14 mouse cellular contexts compared by ENCODE assay signal in the genomic region with DNA sequence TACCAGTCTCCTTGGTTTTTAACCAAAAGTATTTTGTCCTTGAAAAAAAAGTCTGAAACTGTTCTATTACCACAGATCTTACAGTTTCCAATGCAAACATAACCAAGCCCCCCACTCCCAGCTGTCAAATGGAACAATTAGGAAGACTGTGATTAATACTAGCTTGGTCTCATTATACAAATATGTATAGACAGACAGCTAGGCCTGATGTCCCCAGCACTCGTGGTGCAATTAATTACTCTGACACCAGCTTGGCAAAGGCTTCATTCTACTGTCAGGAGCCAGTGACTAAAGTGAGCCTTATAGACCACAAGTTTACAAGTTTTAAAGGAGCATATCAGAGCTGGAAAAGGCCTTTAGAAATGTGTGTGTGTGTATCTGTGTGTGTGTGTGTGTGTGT.
DNase-seq lines count a peak whose midpoint lies in the region; ATAC-seq and TF ChIP-seq lines count a peak whose summit lies in the region.
"Had no signal": no experiment of that assay in that cellular context is flagged by ENCODE, and none has a peak within 500 bp of the region (broad histone marks: within the 10 kb centered on the region; RNA-seq: fewer than 3 reads in every experiment).

No protein-coding gene starts in this region.

- H3K27me3 ChIP-seq in hindbrain, embryonic 13.5 days, result no peaks in the 10 kb centered on the region
- H3K27me3 ChIP-seq in hindbrain, embryonic 11.5 days (ENCODE audit: control insufficient read depth, insufficient read depth, low read length), result no peaks in the 10 kb centered on the region
- no peaks in the 10 kb centered on the region for H3K27me3 ChIP-seq in lung, postnatal 0 days (replicated peaks; ENCODE audit: insufficient read depth, low read length)
- no peaks in the 10 kb centered on the region for H3K27me3 ChIP-seq in hindbrain, embryonic 14.5 days (ENCODE audit: control insufficient read depth, insufficient read depth, low read length)
- no peaks in the 10 kb centered on the region for H3K27me3 ChIP-seq in intestine, embryonic 16.5 days (replicated peaks; ENCODE audit: control insufficient read depth, insufficient read depth, low read length)
- H3K27me3 ChIP-seq: embryonic facial prominence, embryonic 15.5 days; forebrain, embryonic 13.5 days; midbrain, embryonic 13.5 days had no signal

- H3K4me1 ChIP-seq in hindbrain, embryonic 13.5 days (replicated peaks), result peaks cover 30% of the 10 kb centered on the region
- H3K4me1 ChIP-seq in hindbrain, embryonic 11.5 days (replicated peaks; ENCODE audit: control insufficient read depth, insufficient read depth, low read length), result no peaks in the 10 kb centered on the region
- H3K4me1 ChIP-seq in lung, postnatal 0 days (ENCODE audit: insufficient read depth, low read depth, low read length), result peaks cover 14% of the 10 kb centered on the region; the same call in 1 of the 2 replicates
- peaks cover 25% of the 10 kb centered on the region for H3K4me1 ChIP-seq in hindbrain, embryonic 14.5 days (replicated peaks; ENCODE audit: control insufficient read depth, insufficient read depth, low read length)
- no peaks in the 10 kb centered on the region for H3K4me1 ChIP-seq in intestine, embryonic 16.5 days (ENCODE audit: control insufficient read depth, insufficient read depth, low read length)

- no peak for TF ChIP-seq CTCF in lung, postnatal 0 days (IDR thresholded peaks at IDR 0.05)

- no peak for TF ChIP-seq EP300 in lung, postnatal 0 days (IDR thresholded peaks at IDR 0.05)

- no peak for DNase-seq in hindbrain, embryonic 11.5 days (ENCODE audit: low spot score)
- DNase-seq in lung, postnatal 0 days (ENCODE audit: low spot score), result peak; percentile 44
- no peak for DNase-seq in lung, postnatal 10 days
- peak; percentile 61 for DNase-seq in hindbrain, embryonic 14.5 days (ENCODE audit: low spot score)
- DNase-seq in thymus, postnatal 36 days, result no peak
- DNase-seq: cerebellum, adult 9-10 months; layer of hippocampus, postnatal 36 days; lung, postnatal 4 days; right cerebral cortex, postnatal 4 days had no signal

- peak; percentile 40; the same call in 1 of the 2 replicates for ATAC-seq in hindbrain, embryonic 13.5 days (ENCODE audit: low FRiP score)
- no peak for ATAC-seq in hindbrain, embryonic 11.5 days (ENCODE audit: low FRiP score)
- ATAC-seq in lung, postnatal 0 days, result 0 out of 2 replicates have a peak, but pooled peaks have one; percentile 25
- ATAC-seq in hindbrain, embryonic 14.5 days (ENCODE audit: low FRiP score), result peak; percentile 43; the same call in 1 of the 2 replicates
- ATAC-seq in intestine, embryonic 16.5 days, result peak; percentile 50; the same call in 1 of the 2 replicates
- ATAC-seq: forebrain, embryonic 13.5 days; midbrain, embryonic 13.5 days had no signal

- H3K4me3 ChIP-seq in hindbrain, embryonic 13.5 days, result no peak overlapping the region
- no peak overlapping the region for H3K4me3 ChIP-seq in hindbrain, embryonic 11.5 days (ENCODE audit: low read depth, low read length)
- no peak overlapping the region for H3K4me3 ChIP-seq in lung, postnatal 0 days (ENCODE audit: low read depth, low read length)
- H3K4me3 ChIP-seq in hindbrain, embryonic 14.5 days (replicated peaks; ENCODE audit: low read length), result no peak overlapping the region
- no peak overlapping the region for H3K4me3 ChIP-seq in intestine, embryonic 16.5 days (ENCODE audit: low read length)
- H3K4me3 ChIP-seq: embryonic facial prominence, embryonic 15.5 days; forebrain, embryonic 13.5 days; midbrain, embryonic 13.5 days had no signal

- WGBS in hindbrain, embryonic 13.5 days, result 14% methylated on average over 1 of the region's 1 CpGs
- WGBS in hindbrain, embryonic 11.5 days, result 39% methylated on average over 1 of the region's 1 CpGs
- WGBS in lung, postnatal 0 days, result 19% methylated on average over 1 of the region's 1 CpGs
- WGBS in hindbrain, embryonic 14.5 days, result 31% methylated on average over 1 of the region's 1 CpGs
- 38% methylated on average over 1 of the region's 1 CpGs for WGBS in intestine, embryonic 16.5 days

- no peaks in the 10 kb centered on the region for H3K9me3 ChIP-seq in hindbrain, embryonic 13.5 days
- H3K9me3 ChIP-seq in hindbrain, embryonic 11.5 days (ENCODE audit: control insufficient read depth, low read length), result no peaks in the 10 kb centered on the region
- no peaks in the 10 kb centered on the region for H3K9me3 ChIP-seq in lung, postnatal 0 days (ENCODE audit: low read length)
- no peaks in the 10 kb centered on the region for H3K9me3 ChIP-seq in hindbrain, embryonic 14.5 days (ENCODE audit: control insufficient read depth, low read length)
- no peaks in the 10 kb centered on the region for H3K9me3 ChIP-seq in intestine, embryonic 16.5 days (ENCODE audit: control insufficient read depth, low read length)
- H3K9me3 ChIP-seq: embryonic facial prominence, embryonic 15.5 days; forebrain, embryonic 13.5 days; midbrain, embryonic 13.5 days had no signal

- H3K36me3 ChIP-seq in hindbrain, embryonic 13.5 days, result peaks cover 60% of the 10 kb centered on the region
- H3K36me3 ChIP-seq in hindbrain, embryonic 11.5 days (ENCODE audit: control insufficient read depth, insufficient read depth, low read length), result 0 out of 2 replicates have a peak, but pooled peaks cover 3% of the 10 kb centered on the region
- peaks cover 4% of the 10 kb centered on the region; the same call in 1 of the 2 replicates for H3K36me3 ChIP-seq in lung, postnatal 0 days (ENCODE audit: insufficient read depth, low read length)
- peaks cover 60% of the 10 kb centered on the region for H3K36me3 ChIP-seq in hindbrain, embryonic 14.5 days (replicated peaks; ENCODE audit: control insufficient read depth, insufficient read depth)
- H3K36me3 ChIP-seq in intestine, embryonic 16.5 days (ENCODE audit: control insufficient read depth, insufficient read depth, low read length), result peaks cover 4% of the 10 kb centered on the region; the same call in 1 of the 2 replicates

- no peak overlapping the region for H3K9ac ChIP-seq in hindbrain, embryonic 13.5 days
- H3K9ac ChIP-seq in hindbrain, embryonic 11.5 days (ENCODE audit: low read depth, low read length), result no peak overlapping the region
- no peak overlapping the region for H3K9ac ChIP-seq in lung, postnatal 0 days (replicated peaks; ENCODE audit: low read depth)
- no peak overlapping the region for H3K9ac ChIP-seq in hindbrain, embryonic 14.5 days
- H3K9ac ChIP-seq in intestine, embryonic 16.5 days (ENCODE audit: low read depth, low read length), result no peak overlapping the region
- H3K9ac ChIP-seq: embryonic facial prominence, embryonic 15.5 days; forebrain, embryonic 13.5 days; midbrain, embryonic 13.5 days had no signal

- H3K4me2 ChIP-seq in hindbrain, embryonic 13.5 days, result no peak overlapping the region
- H3K4me2 ChIP-seq in hindbrain, embryonic 11.5 days (replicated peaks; ENCODE audit: low read depth, low read length), result no peak overlapping the region
- H3K4me2 ChIP-seq in lung, postnatal 0 days (replicated peaks; ENCODE audit: low read depth, low read length), result no peak overlapping the region
- no peak overlapping the region for H3K4me2 ChIP-seq in hindbrain, embryonic 14.5 days (replicated peaks)
- H3K4me2 ChIP-seq in intestine, embryonic 16.5 days (ENCODE audit: low read depth, low read length), result no peak overlapping the region
- H3K4me2 ChIP-seq: embryonic facial prominence, embryonic 15.5 days; forebrain, embryonic 13.5 days; midbrain, embryonic 13.5 days had no signal

- 0 out of 2 replicates have a peak overlapping the region, but pooled peaks have one; percentile 36 for H3K27ac ChIP-seq in hindbrain, embryonic 13.5 days
- no peak overlapping the region for H3K27ac ChIP-seq in hindbrain, embryonic 11.5 days (ENCODE audit: low read depth, low read length)
- no peak overlapping the region for H3K27ac ChIP-seq in lung, postnatal 0 days (ENCODE audit: low read length)
- H3K27ac ChIP-seq in hindbrain, embryonic 14.5 days, result peak overlapping the region; percentile 54; the same call in 1 of the 2 replicates
- 0 out of 2 replicates have a peak overlapping the region, but pooled peaks have one; percentile 44 for H3K27ac ChIP-seq in intestine, embryonic 16.5 days (ENCODE audit: low read length)
- H3K27ac ChIP-seq: embryonic facial prominence, embryonic 15.5 days; forebrain, embryonic 13.5 days; midbrain, embryonic 13.5 days had no signal

Comparison
In these comparisons a context has a peak if more than half of its experiments do, and no peak if none do; other contexts are left out.
1. H3K27ac ChIP-seq: peak in hindbrain, embryonic 13.5 days (single experiment), hindbrain, embryonic 14.5 days (single experiment) and intestine, embryonic 16.5 days (single experiment); none in hindbrain, embryonic 11.5 days (single experiment) and lung, postnatal 0 days (single experiment).
2. DNase-seq: peak in lung, postnatal 0 days (single experiment) and hindbrain, embryonic 14.5 days (single experiment); none in hindbrain, embryonic 11.5 days (single experiment), lung, postnatal 10 days (single experiment) and thymus, postnatal 36 days (0 of 2).